Mouse (Mus musculus) olfactory bulb, adult 2 months (tissue): Measurements from ENCODE around the gene Glb1.

Source experiments
- CTCF ChIP-seq: fragments of 200-500 bp; IDR thresholded peaks from 2 replicates; pipeline ENCODE4 v1.5.1; 2012; ENCODE audit warnings: low read depth, mild to moderate bottlenecking, low read length, moderate library complexity; ENCODE audit not compliant: insufficient read depth
- POLR2A ChIP-seq: fragments of 200-500 bp; IDR thresholded peaks from 2 replicates; pipeline ENCODE4 v1.6.1; 2012; ENCODE audit warnings: mild to moderate bottlenecking, low read depth, low read length, moderate library complexity; ENCODE audit not compliant: insufficient read depth

DNA sequence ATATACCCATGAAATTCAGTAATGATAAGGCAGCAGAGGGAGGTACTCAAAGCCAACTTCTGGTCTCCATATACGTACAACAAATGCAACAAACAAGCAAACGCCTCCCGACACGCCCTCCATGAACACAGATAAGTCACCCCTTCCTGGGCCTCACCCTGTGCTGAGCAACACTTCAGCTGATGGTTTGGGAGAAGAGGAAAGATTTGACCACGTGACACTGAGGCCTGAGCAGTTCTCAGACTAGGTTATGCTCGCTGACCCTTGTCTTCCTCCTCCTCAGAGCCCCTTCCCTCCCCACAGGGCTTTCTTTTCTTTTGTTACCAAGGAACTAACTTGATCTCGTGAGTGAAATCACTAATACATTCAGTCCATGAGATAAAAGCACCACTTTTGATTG is 66.0 kb downstream of the Glb1 start:
- no peak for TF ChIP-seq CTCF
- no peak for TF ChIP-seq POLR2A
